Mouse (Mus musculus) ES-Bruce4 (cell line): Measurements from ENCODE around the gene Exo5. TPM values are rescaled to one million over a fixed set of nuclear protein-coding genes. Genes with fewer than 3 reads are reported as not detected.

Source experiments
- H3K27ac ChIP-seq: 2 replicates; pipeline ENCODE4 v1.5.1; 2012; ENCODE audit warnings: low read length, inconsistent platforms; ENCODE audit not compliant: insufficient read depth
- H3K27me3 ChIP-seq: 2 replicates; pipeline ENCODE4 v1.6.1; 2012; ENCODE audit warnings: mild to moderate bottlenecking, low read length, inconsistent platforms; ENCODE audit not compliant: control insufficient read depth, poor library complexity, insufficient read depth, severe bottlenecking
- H3K36me3 ChIP-seq: 2 replicates; pipeline ENCODE4 v1.6.1; 2012; ENCODE audit warnings: inconsistent platforms, mild to moderate bottlenecking, low read length, moderate library complexity; ENCODE audit not compliant: control insufficient read depth, poor library complexity, insufficient read depth, severe bottlenecking
- H3K4me1 ChIP-seq: one replicate; pipeline ENCODE4 v1.8.1; 2011; ENCODE audit warnings: low read length; ENCODE audit not compliant: control insufficient read depth, insufficient read depth
- H3K4me3 ChIP-seq: 2 replicates; pipeline ENCODE4 v1.5.1; 2011; ENCODE audit warnings: low read depth, mild to moderate bottlenecking, low read length
- H3K9ac ChIP-seq: 2 replicates; pipeline ENCODE4 v1.6.1; 2012; ENCODE audit warnings: low read depth, mild to moderate bottlenecking, inconsistent platforms; ENCODE audit not compliant: poor library complexity, severe bottlenecking
- H3K9me3 ChIP-seq: replicated peaks from 2 replicates; pipeline ENCODE4 v1.6.1; 2012; ENCODE audit warnings: mild to moderate bottlenecking, low read length, inconsistent platforms; ENCODE audit not compliant: control insufficient read depth, poor library complexity, insufficient read depth, severe bottlenecking
- CTCF ChIP-seq: IDR thresholded peaks from one replicate; pipeline ENCODE4 v1.8.1; 2011; ENCODE audit warnings: low read depth, low read length
- EP300 ChIP-seq: IDR thresholded peaks from 2 replicates; pipeline ENCODE4 v1.6.1; 2011; ENCODE audit warnings: low read depth, low read length; ENCODE audit not compliant: insufficient read depth
- POLR2A ChIP-seq: IDR thresholded peaks from one replicate; pipeline ENCODE4 v1.8.1; 2011; ENCODE audit warnings: low read length; ENCODE audit not compliant: insufficient read depth
- polyA plus RNA-seq: library from polyadenylated mRNA; stranded (reverse); fragments of >200 nt; gene quantifications from 2 replicates; pipeline ENCODE4 v1.2.4, GENCODE M21; 2011; ENCODE audit warnings: low read depth; ENCODE audit not compliant: missing spikeins, insufficient read depth, insufficient read length

The Exo5 gene
- polyA plus RNA-seq, 1 experiment = 17.0 TPM

DNA sequence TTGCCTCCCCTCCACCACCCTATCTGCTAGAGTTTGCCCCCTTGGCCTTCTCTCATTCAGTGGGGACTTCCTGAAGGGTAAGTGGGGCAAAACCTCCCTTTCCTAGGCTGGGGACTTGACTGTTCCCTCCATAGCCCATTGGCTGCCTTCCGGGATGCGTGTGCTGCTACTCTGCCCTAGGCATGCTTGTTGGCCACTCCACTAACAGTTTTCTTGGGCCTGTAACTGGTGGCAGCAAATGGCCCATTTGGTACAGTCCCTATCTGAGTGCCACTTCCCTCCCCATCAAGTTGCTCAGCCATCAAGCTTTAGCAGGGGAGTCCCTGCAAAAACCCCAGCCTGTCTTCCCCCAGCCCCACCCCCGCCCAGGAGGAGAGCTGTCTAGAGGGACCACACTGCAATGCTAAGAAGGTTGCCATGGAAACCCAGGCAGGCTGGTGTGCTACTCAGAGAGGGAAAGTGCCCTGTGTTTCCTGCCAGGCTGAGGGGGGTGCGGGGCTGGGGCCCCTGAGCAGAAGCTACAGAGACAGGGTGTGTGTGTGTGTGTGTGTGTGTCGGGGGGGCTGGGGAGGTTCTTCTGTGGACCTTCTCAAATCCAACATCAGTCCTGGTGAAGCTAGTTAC is 42.7 kb downstream of the Exo5 start:
- Histone ChIP-seq H3K4me1 (no peaks in the 10 kb centered on the region), H3K4me3 (no peak overlapping the region), H3K27ac (no peak overlapping the region), H3K9ac (no peak overlapping the region), H3K9me3 (no peaks in the 10 kb centered on the region), H3K27me3 (no peaks in the 10 kb centered on the region), H3K36me3 (no peaks in the 10 kb centered on the region)
- TF ChIP-seq POLR2A (no peak), CTCF (no peak), EP300 (no peak)

DNA sequence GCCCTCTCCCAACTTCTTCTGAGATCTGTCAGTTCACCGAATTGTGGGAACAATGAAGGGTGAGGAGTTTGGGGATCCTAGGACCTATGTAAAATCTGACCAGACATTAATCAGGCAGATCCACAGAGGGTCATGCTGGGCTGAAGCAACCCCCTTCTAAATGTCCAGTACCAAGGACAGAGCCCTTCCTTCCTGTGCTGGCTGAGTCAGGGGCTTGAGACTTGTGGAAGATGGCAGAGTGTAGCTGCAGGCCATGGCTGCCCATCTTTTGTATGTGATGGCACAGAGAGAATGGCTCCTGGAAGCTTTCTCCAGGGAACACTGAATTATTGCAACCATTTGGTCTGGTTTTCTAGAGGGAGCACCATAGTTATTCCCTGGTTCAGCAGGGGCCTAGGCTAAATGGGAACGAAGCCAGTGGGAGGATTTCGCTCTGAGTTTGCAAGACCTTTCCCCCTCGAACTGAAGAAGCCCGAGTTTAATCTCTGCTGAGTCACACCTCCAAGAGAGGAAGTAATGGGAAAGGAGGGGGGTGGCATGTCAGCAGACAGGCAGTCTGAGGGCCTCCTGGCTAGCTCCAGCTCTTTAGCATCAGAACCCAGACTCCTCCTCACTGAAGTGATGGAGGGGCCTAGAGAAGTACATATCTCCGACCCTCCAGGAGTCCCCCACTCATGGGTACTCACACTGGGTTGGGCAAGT is 43.9 kb downstream of the Exo5 start:
- Histone ChIP-seq H3K27me3 (no peaks in the 10 kb centered on the region), H3K4me3 (no peak overlapping the region), H3K36me3 (no peaks in the 10 kb centered on the region), H3K27ac (no peak overlapping the region), H3K4me1 (no peaks in the 10 kb centered on the region), H3K9ac (no peak overlapping the region), H3K9me3 (no peaks in the 10 kb centered on the region)
- TF ChIP-seq POLR2A (no peak), CTCF (no peak), EP300 (no peak)

DNA sequence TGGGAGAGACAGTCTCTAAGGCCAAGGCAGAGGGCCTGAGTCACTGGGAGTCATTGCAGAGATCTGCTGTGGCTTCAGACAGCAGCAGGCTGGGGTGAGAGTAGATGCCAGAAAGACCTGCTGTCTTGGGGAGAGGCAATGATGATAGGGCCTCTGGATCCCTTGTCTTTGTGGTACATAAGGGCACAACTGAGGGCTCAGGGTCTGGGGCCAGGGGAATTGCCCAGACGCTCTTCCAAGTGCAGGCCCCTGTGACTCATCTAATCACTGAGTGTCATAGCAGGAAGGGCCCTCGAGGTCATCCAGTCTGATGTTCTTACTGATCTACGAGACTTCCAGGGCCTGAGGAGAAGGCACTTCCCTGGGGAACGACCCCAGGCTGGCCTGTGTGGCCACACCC is 45.4 kb downstream of the Exo5 start:
- Histone ChIP-seq H3K9ac (no peak overlapping the region), H3K27ac (no peak overlapping the region), H3K4me3 (no peak overlapping the region), H3K36me3 (no peaks in the 10 kb centered on the region), H3K9me3 (no peaks in the 10 kb centered on the region), H3K4me1 (no peaks in the 10 kb centered on the region), H3K27me3 (no peaks in the 10 kb centered on the region)
- TF ChIP-seq CTCF (no peak), POLR2A (no peak), EP300 (no peak)

DNA sequence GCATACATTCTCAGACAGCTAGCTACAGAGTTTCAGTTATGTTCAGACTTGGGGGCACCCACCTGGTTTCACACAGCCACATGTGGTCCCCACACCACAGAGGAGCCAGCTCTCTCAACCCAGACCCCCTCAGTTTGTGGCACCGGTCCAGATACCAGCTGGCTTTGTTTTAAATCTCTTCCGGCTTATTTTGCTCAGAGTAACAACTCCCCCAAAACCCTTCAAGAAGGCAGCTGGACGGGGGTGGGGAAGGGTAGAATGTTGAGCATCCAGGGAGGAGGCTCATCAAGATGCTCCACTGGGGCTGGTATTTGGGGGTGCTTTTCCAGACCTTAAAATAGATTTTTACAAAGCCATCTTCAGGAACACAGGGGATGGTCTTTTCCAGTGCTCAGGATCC is 46.1 kb downstream of the Exo5 start:
- Histone ChIP-seq H3K27ac (no peak overlapping the region), H3K36me3 (no peaks in the 10 kb centered on the region), H3K4me1 (no peaks in the 10 kb centered on the region), H3K4me3 (no peak overlapping the region), H3K9me3 (no peaks in the 10 kb centered on the region), H3K27me3 (no peaks in the 10 kb centered on the region), H3K9ac (no peak overlapping the region)
- TF ChIP-seq POLR2A (no peak), EP300 (no peak), CTCF (no peak)

DNA sequence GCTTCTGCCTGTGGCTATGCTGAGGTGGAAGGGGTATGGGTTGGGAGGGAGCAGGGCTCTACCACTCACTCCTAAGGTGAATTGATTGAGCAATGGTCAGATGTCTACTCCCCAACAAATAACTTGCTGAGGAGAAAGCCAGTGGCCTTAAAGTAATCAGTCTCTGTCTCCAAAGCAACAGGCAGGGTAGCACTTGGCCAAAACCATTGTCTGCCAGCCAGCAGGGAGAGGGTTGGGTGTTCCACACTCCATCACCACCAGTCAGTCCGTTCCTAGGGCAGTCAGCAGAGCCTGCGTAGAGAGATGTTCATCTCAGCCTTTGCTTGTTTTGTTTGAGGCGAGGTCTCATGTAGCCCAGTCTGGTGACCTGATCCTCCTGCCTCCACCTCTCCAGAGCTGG is 48.9 kb downstream of the Exo5 start:
- Histone ChIP-seq H3K4me1 (no peaks in the 10 kb centered on the region), H3K9me3 (no peaks in the 10 kb centered on the region), H3K4me3 (no peak overlapping the region), H3K27ac (no peak overlapping the region), H3K9ac (no peak overlapping the region), H3K36me3 (no peaks in the 10 kb centered on the region), H3K27me3 (no peaks in the 10 kb centered on the region)
- TF ChIP-seq EP300 (no peak), CTCF (no peak), POLR2A (no peak)

Other genes starting within 250 kb of the Exo5 start
- 2.5 and 3.2 TPM in 2 replicates for gene Kcnq4, start 176.4 kb downstream of the Exo5 start, polyA plus RNA-seq
- gene Nfyc, start 93.4 kb downstream of the Exo5 start, polyA plus RNA-seq = 40.1 and 46.2 TPM in 2 replicates
- 7.3 and 9.3 TPM in 2 replicates for gene Rims3, start 70.2 kb downstream of the Exo5 start, polyA plus RNA-seq
- gene Zfp69, start 26.7 kb upstream of the Exo5 start, polyA plus RNA-seq = 2.9 and 3.2 TPM in 2 replicates
- 23.0 and 23.9 TPM in 2 replicates for gene Smap2, start 92.2 kb upstream of the Exo5 start, polyA plus RNA-seq
- 5.8 and 6.9 TPM in 2 replicates for gene Col9a2, start 114.4 kb upstream of the Exo5 start, polyA plus RNA-seq
- 31.5 and 31.7 TPM in 2 replicates for gene Zmpste24, start 173.2 kb upstream of the Exo5 start, polyA plus RNA-seq
- not detected in 2 replicates for gene Tmco2, start 184.2 kb upstream of the Exo5 start, polyA plus RNA-seq